Mouse (Mus musculus) heart, postnatal 0 days (tissue): ENCODE measurements around the gene Scaf1. TPM values are rescaled to one million over a fixed set of nuclear protein-coding genes. Genes with fewer than 3 reads are reported as not detected.

Experiments used
- ATAC-seq: fragments of 200-750 bp; cut with Nextera tagmentation; 2 replicates; pipeline ENCODE4 v1.8.0; 2017; ENCODE audit warnings: low read depth, moderate number of reproducible peaks, moderate library complexity; ENCODE audit not compliant: insufficient read depth
- DNase-seq: peaks from one replicate; pipeline ENCODE4 v3.0.0-alpha.2; 2016; ENCODE audit warnings: low spot score
- H3K27ac ChIP-seq: fragments of 300-500 bp; sonication (generic); 2 replicates; pipeline ENCODE4 v1.5.1; 2014; ENCODE audit warnings: low read depth, mild to moderate bottlenecking
- H3K27me3 ChIP-seq: fragments of 300-500 bp; sonication (generic); 2 replicates; pipeline ENCODE4 v1.6.1; 2014; ENCODE audit warnings: low read length, mixed read lengths; ENCODE audit not compliant: control insufficient read depth, insufficient read depth
- H3K36me3 ChIP-seq: fragments of 300-500 bp; sonication (generic); replicated peaks from 2 replicates; pipeline ENCODE4 v1.6.1; 2014; ENCODE audit warnings: low read length, mixed read lengths; ENCODE audit not compliant: control insufficient read depth, insufficient read depth
- H3K4me1 ChIP-seq: fragments of 300-500 bp; sonication (generic); 2 replicates; pipeline ENCODE4 v1.6.1; 2014; ENCODE audit warnings: antibody characterized with exemption; ENCODE audit not compliant: control insufficient read depth, insufficient read depth
- H3K4me2 ChIP-seq: fragments of 300-500 bp; sonication (generic); 2 replicates; pipeline ENCODE4 v1.6.1; 2014; ENCODE audit warnings: low read depth, mild to moderate bottlenecking, low read length, moderate library complexity
- H3K4me3 ChIP-seq: fragments of 300-500 bp; sonication (generic); 2 replicates; pipeline ENCODE4 v1.5.1; 2014; ENCODE audit warnings: low read depth, low read length
- H3K9ac ChIP-seq: fragments of 300-500 bp; sonication (generic); replicated peaks from 2 replicates; pipeline ENCODE4 v1.6.1; 2014; ENCODE audit warnings: low read depth, low read length, mixed read lengths
- H3K9me3 ChIP-seq: fragments of 300-500 bp; sonication (generic); replicated peaks from 2 replicates; pipeline ENCODE4 v1.6.1; 2016; ENCODE audit warnings: low read length; ENCODE audit not compliant: control insufficient read depth
- CTCF ChIP-seq: IDR thresholded peaks from 2 replicates; pipeline ENCODE4 v1.5.1; 2016; ENCODE audit warnings: antibody characterized with exemption, control low read depth, low read depth
- EP300 ChIP-seq: IDR thresholded peaks from 2 replicates; pipeline ENCODE4 v1.6.1; 2016; ENCODE audit warnings: antibody characterized with exemption, low read depth
- WGBS: fragments of 180-500 bp; shearing (Covaris S2); extraction: QIAGEN DNeasy Blood & Tissue Kit; methylation state at CpG from one replicate; pipeline ENCODE4 v1.1.7; 2014; 5-methylcytosine and 5-hydroxymethylcytosine counted together
- polyA plus RNA-seq: library from polyadenylated mRNA; unstranded; fragments of >200 nt; fragmentation: Nextera tagmentation; extraction: Ambion mirVana; gene quantifications from 2 replicates; pipeline ENCODE4 v1.2.1, GENCODE M21; 2015
- total RNA-seq: library from RNA; depleted of rRNA; stranded (reverse); fragments of >200 nt; gene quantifications from 2 replicates; pipeline ENCODE4 v1.2.3, GENCODE M21; 2014; ENCODE audit warnings: low replicate concordance

The Scaf1 gene
- total and polyA plus RNA-seq, 2 experiments from 2014 or later, result 17.9 to 37.8 TPM

DNA sequence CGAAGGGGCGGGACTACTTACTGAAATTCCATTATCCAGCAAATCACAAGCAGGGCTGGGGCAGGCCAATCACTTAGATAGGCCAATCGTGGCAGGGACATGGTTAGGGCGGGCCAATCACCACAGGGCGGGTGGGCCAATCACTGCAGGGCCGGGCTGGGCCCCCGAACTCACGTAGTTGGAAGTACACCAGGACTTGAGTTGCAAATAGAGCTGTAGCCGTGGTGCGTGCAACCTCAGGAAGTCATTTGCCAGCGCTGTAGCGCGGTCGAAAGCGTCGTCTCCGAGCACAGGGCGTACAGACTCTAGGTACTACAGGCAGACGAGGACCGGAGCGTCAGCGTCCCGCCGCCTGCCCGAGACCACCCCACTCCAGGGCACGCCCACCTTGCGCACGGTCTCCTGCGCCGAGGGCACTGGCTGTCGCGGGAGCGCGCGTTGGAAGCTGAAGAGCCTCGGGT is 45.9 kb downstream of the Scaf1 start:
- TF ChIP-seq CTCF (no peak), EP300 (no peak)
- H3K4me2 ChIP-seq, result peak overlapping the region; percentile 80
- under 1% methylated on average over 36 of the region's 36 CpGs for WGBS
- H3K4me1 ChIP-seq, result no peaks in the 10 kb centered on the region
- DNase-seq, result peak; percentile 88
- H3K27me3 ChIP-seq, result 0 out of 2 replicates have a peak, but pooled peaks cover 3% of the 10 kb centered on the region
- no peaks in the 10 kb centered on the region for H3K9me3 ChIP-seq
- H3K36me3 ChIP-seq, result no peaks in the 10 kb centered on the region
- H3K4me3 ChIP-seq, result peak overlapping the region; percentile 50
- peak overlapping the region; percentile 46 for H3K9ac ChIP-seq
- H3K27ac ChIP-seq, result peak overlapping the region; percentile 39
- peak; percentile 95 for ATAC-seq

DNA sequence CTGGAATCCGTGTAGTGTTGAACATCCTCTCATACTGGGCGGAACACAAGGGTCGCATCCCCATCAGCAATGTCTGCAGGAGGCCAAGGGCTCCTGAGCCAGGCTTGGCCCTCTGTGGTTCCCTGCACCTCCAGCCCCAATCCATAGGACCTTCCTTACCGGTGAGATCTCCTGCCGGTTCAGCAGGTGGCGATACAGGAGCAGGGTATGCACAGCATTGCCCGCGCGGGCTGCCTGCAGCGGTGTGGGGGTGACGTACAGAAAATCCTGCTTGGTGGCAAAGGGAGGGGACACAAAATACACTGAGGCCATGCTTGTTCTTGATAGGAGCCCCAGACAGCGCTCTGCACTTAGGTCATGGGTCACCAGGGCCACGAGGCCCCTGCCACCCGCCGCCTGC is 49.5 kb downstream of the Scaf1 start:
- 68% methylated on average over 15 of the region's 15 CpGs for WGBS
- no peak overlapping the region for H3K27ac ChIP-seq
- no peaks in the 10 kb centered on the region for H3K9me3 ChIP-seq
- H3K4me3 ChIP-seq, result no peak overlapping the region
- no peak for DNase-seq
- H3K36me3 ChIP-seq, result 0 out of 2 replicates have a peak, but pooled peaks cover 1% of the 10 kb centered on the region
- H3K4me2 ChIP-seq, result no peak overlapping the region
- 0 out of 2 replicates have a peak, but pooled peaks cover 3% of the 10 kb centered on the region for H3K27me3 ChIP-seq
- no peak for TF ChIP-seq EP300
- TF ChIP-seq CTCF, result no peak
- no peaks in the 10 kb centered on the region for H3K4me1 ChIP-seq
- H3K9ac ChIP-seq, result no peak overlapping the region
- no peak for ATAC-seq

DNA sequence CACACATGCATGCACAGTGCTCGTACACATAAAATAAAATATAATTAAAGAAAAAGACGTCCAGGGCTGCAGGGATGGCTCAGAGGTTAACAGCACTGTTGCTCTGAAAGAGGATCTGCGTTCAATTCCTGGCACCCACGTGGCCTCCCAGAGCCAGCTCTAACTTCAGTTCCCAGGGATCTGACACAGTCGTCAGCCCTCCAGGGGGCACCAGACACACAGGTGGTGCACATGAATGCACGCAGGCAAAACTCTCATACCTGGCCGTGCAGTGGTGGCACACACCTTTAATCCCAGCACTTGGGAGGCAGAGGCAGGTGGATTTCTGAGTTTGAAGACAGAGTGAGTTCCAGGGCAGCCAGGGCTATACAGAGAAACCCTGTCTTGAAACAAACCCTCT is 50.2 kb downstream of the Scaf1 start:
- 71% methylated on average over 7 of the region's 7 CpGs for WGBS
- Histone ChIP-seq H3K27me3 (no peaks in the 10 kb centered on the region), H3K9ac (no peak overlapping the region), H3K27ac (no peak overlapping the region), H3K4me3 (no peak overlapping the region), H3K9me3 (no peaks in the 10 kb centered on the region), H3K36me3 (0 out of 2 replicates have a peak, but pooled peaks cover 7% of the 10 kb centered on the region), H3K4me1 (no peaks in the 10 kb centered on the region), H3K4me2 (no peak overlapping the region)
- no peak for DNase-seq
- TF ChIP-seq CTCF (0 out of 2 replicates have a peak, but pooled peaks have one; percentile 7), EP300 (no peak)
- no peak for ATAC-seq

DNA sequence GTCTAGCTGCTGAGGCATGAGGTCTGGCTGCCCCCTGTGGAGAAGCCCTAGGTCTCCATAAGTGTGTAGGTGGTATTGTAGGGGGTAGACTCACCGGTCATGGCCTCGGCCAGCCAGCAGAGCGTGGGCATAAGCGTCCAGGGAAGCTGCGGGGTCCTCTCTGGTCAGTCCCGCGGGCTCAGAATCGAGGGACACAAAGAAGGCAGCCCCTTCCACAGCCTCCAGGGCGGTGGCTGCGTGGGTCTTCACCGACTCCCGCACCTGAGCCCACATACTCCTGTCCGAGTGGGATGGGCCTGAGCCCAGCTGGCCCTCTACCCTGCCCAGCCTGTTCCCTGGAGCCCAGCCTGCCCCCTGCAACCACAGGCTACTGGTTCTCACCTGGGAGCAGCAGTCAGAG is 51.2 kb downstream of the Scaf1 start:
- H3K4me2 ChIP-seq, result no peak overlapping the region
- no peak for ATAC-seq
- no peaks in the 10 kb centered on the region for H3K4me1 ChIP-seq
- no peak for TF ChIP-seq EP300
- no peak for TF ChIP-seq CTCF
- no peaks in the 10 kb centered on the region for H3K9me3 ChIP-seq
- no peak overlapping the region for H3K4me3 ChIP-seq
- H3K9ac ChIP-seq, result no peak overlapping the region
- no peak for DNase-seq
- no peak overlapping the region for H3K27ac ChIP-seq
- H3K27me3 ChIP-seq, result no peaks in the 10 kb centered on the region
- H3K36me3 ChIP-seq, result 0 out of 2 replicates have a peak, but pooled peaks cover 7% of the 10 kb centered on the region
- WGBS, result 94% methylated on average over 13 of the region's 13 CpGs

DNA sequence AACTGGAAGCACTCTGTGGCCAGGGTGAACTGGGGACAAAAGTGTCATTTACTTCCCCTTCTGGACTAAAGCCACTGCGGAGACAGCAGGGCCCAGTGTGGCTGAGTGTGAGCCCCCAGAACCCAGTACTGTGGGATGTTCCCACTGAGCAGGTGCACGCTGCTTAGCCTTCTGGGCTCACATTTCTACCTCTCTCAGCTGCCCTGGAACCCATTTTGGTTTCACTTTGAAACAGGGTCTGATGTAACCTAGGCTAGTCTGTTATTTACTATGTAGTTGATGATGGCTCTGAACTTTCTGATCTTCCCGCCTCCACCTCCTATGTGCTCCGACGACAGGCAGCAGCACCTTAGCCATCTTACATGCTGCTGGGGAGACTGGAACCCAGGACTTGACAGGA is 53.3 kb downstream of the Scaf1 start:
- no peak for ATAC-seq
- Histone ChIP-seq H3K27me3 (no peaks in the 10 kb centered on the region), H3K27ac (no peak overlapping the region), H3K4me2 (no peak overlapping the region), H3K9me3 (no peaks in the 10 kb centered on the region), H3K4me3 (no peak overlapping the region), H3K4me1 (no peaks in the 10 kb centered on the region), H3K9ac (no peak overlapping the region), H3K36me3 (0 out of 2 replicates have a peak, but pooled peaks cover 7% of the 10 kb centered on the region)
- WGBS, result 85% methylated on average over 5 of the region's 5 CpGs
- TF ChIP-seq EP300 (no peak), CTCF (no peak)
- DNase-seq, result no peak

DNA sequence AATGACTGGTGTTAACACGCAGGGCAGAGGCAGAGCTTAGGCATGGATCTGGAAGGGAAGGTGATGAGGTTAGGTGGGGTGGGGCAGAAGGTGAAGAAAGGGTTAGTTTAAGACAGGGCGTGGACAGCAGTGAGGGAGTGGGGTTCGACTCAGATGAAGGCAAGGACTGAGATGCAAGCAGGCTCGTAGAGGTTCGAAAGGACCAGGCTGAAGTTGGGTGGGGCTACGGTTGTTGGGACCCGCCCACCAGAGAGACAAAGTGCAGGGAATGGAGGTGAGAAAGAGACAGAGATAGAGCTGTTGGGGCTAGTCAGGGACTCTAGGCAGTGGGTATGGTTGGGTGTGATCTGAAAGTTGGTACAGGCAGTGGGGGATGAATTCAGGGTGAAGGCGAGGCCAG is 53.8 kb downstream of the Scaf1 start:
- whole genome bisulfite sequencing, result 70% methylated on average over 8 of the region's 8 CpGs
- 0 out of 2 replicates have a peak, but pooled peaks cover 7% of the 10 kb centered on the region for H3K36me3 ChIP-seq
- TF ChIP-seq CTCF (no peak), EP300 (no peak)

More for the DNA sequence above, 53.8 kb downstream of the Scaf1 start:
- ATAC-seq, result no peak
- H3K9me3 ChIP-seq, result no peaks in the 10 kb centered on the region
- no peak overlapping the region for H3K27ac ChIP-seq
- H3K4me2 ChIP-seq, result no peak overlapping the region
- H3K4me3 ChIP-seq, result no peak overlapping the region
- H3K9ac ChIP-seq, result no peak overlapping the region
- H3K27me3 ChIP-seq, result no peaks in the 10 kb centered on the region
- no peaks in the 10 kb centered on the region for H3K4me1 ChIP-seq
- DNase-seq, result no peak
